Mouse (Mus musculus): ENCODE measurements around the gene Ccdc93.

DNA sequence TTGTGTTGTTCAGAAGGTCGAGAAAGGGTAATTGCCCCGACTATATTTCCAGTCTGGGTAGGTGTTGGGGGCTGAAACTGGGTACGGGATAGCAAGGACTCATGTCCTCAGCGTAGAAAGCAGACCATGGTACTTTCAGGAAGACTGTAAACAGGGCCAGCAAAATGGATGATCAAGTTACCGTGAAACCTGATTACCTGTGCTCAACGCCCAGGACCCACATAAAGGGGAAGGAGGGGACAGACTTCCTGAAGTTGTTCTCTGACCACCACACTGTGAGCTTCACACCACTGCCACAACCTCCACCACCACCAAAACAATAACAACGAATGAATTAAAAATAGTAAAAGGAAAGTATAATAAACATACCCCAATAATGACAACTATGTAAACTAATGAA lies 42.1 kb upstream of the Ccdc93 start:
- TF ChIP-seq CTCF (IDR thresholded peaks at IDR 0.05; ENCODE audit: low read depth) (no peak), EP300 (IDR thresholded peaks at IDR 0.05; ENCODE audit: low read depth) (no peak)
